Comparison of ENCODE assay signal across 37 mouse cellular contexts in genomic region chr1:174251961-174252360, GRCm38 (mm10). TPM values are rescaled to one million over a fixed set of nuclear protein-coding genes. Genes with fewer than 3 reads are reported as not detected.
"Had no signal": no experiment of that assay in that cellular context is flagged by ENCODE, and none has a peak within 500 bp of the region (broad histone marks: within the 10 kb centered on the region; RNA-seq: fewer than 3 reads in every experiment).

TSS of gene Olfr419 (minus strand) at chr1:174252061.

- H3K4me3 ChIP-seq: left cerebral cortex, adult 2 months; limb, embryonic 10.5 days; limb, embryonic 12.5 days; limb, embryonic 13.5 days; limb, embryonic 15.5 days; liver, embryonic 13.5 days; liver, embryonic 15.5 days; lung, embryonic 15.5 days; megakaryocyte, embryonic 14.5 days; midbrain, embryonic 10.5 days; midbrain, embryonic 12.5 days; midbrain, embryonic 13.5 days; midbrain, embryonic 15.5 days; myocyte; neural tube, embryonic 12.5 days had no signal

- H3K9ac ChIP-seq: limb, embryonic 12.5 days; limb, embryonic 13.5 days; limb, embryonic 15.5 days; liver, embryonic 13.5 days; liver, embryonic 14.5 days; liver, embryonic 15.5 days; liver, postnatal 0 days; lung, embryonic 14.5 days; lung, embryonic 15.5 days; midbrain, embryonic 12.5 days; midbrain, embryonic 13.5 days; midbrain, embryonic 15.5 days; neural tube, embryonic 12.5 days had no signal

- H3K4me1 ChIP-seq: limb, embryonic 10.5 days; limb, embryonic 12.5 days; limb, embryonic 13.5 days; limb, embryonic 15.5 days; liver, embryonic 13.5 days; liver, embryonic 15.5 days; lung, embryonic 15.5 days; megakaryocyte, embryonic 14.5 days; midbrain, embryonic 12.5 days; midbrain, embryonic 13.5 days; midbrain, embryonic 15.5 days; neural tube, embryonic 12.5 days had no signal

- H3K27ac ChIP-seq: left cerebral cortex, adult 2 months; limb, embryonic 10.5 days; limb, embryonic 12.5 days; limb, embryonic 13.5 days; limb, embryonic 15.5 days; liver, embryonic 13.5 days; liver, embryonic 14.5 days; liver, embryonic 15.5 days; lung, embryonic 15.5 days; macrophage; midbrain, embryonic 10.5 days; midbrain, embryonic 12.5 days; midbrain, embryonic 13.5 days; midbrain, embryonic 15.5 days; neural tube, embryonic 12.5 days had no signal

- H3K27me3 ChIP-seq: limb, embryonic 12.5 days; limb, embryonic 13.5 days; limb, embryonic 15.5 days; liver, embryonic 13.5 days; liver, embryonic 15.5 days; lung, embryonic 15.5 days; megakaryocyte, embryonic 14.5 days; midbrain, embryonic 12.5 days; midbrain, embryonic 13.5 days; midbrain, embryonic 15.5 days; neural tube, embryonic 12.5 days had no signal

- H3K36me3 ChIP-seq: limb, embryonic 10.5 days; limb, embryonic 12.5 days; limb, embryonic 13.5 days; limb, embryonic 15.5 days; lung, embryonic 15.5 days; midbrain, embryonic 10.5 days; midbrain, embryonic 12.5 days; midbrain, embryonic 13.5 days; midbrain, embryonic 15.5 days; neural tube, embryonic 12.5 days had no signal

- ATAC-seq: liver, postnatal 0 days; lung, postnatal 0 days; midbrain, embryonic 13.5 days; midbrain, embryonic 15.5 days; midbrain, embryonic 16.5 days had no signal

- H3K4me2 ChIP-seq: limb, embryonic 12.5 days; limb, embryonic 13.5 days; limb, embryonic 15.5 days; liver, embryonic 13.5 days; liver, embryonic 15.5 days; lung, embryonic 14.5 days; lung, embryonic 15.5 days; midbrain, embryonic 11.5 days; midbrain, embryonic 12.5 days; midbrain, embryonic 13.5 days; midbrain, embryonic 15.5 days; neural tube, embryonic 12.5 days had no signal

- H3K9me3 ChIP-seq: limb, embryonic 10.5 days; limb, embryonic 12.5 days; limb, embryonic 13.5 days; limb, embryonic 15.5 days; liver, embryonic 13.5 days; liver, embryonic 15.5 days; lung, embryonic 15.5 days; megakaryocyte, embryonic 14.5 days; midbrain, embryonic 10.5 days; midbrain, embryonic 12.5 days; midbrain, embryonic 13.5 days; midbrain, embryonic 15.5 days; neural tube, embryonic 12.5 days had no signal

- DNase-seq: left cerebral cortex, postnatal 4 days; liver; liver, embryonic 13.5 days; liver, postnatal 0 days; lung, adult 18-20 months; lung, adult 2 months; lung, embryonic 14.5 days; lung, postnatal 10 days; lung, postnatal 14 days; lung, postnatal 36 days; lung, postnatal 4 days; midbrain, embryonic 14.5 days had no signal

RNA-seq across cellular contexts. Expression of gene Olfr419, which starts in this region (rescaled TPM):
- polyA plus RNA-seq: limb, embryonic 10.5 days; limb, embryonic 11.5 days; limb, embryonic 12.5 days; limb, embryonic 13.5 days; limb, embryonic 14.5 days; limb, embryonic 15.5 days; liver, adult 2 months; lung, adult 2 months; lung, embryonic 14.5 days; lung, embryonic 15.5 days; lung, embryonic 16.5 days; lung, postnatal 0 days; macrophage; midbrain, embryonic 10.5 days; midbrain, embryonic 11.5 days; midbrain, embryonic 12.5 days; midbrain, embryonic 13.5 days; midbrain, embryonic 14.5 days; midbrain, embryonic 15.5 days; midbrain, embryonic 16.5 days; midbrain, postnatal 0 days; myocyte; neural tube, embryonic 11.5 days; neural tube, embryonic 12.5 days had no signal
